Mouse (Mus musculus): ENCODE data around the gene Zfp983.
"Not testable (repeated sequence)": the region's sequence is repeated elsewhere in the genome, so short reads cannot be mapped to it uniquely, and the experiment has no call there.

Zfp983 gene

GRCm38 (mm10) chr17:21650364-21650907 is at the start of gene Zfp983:
Zfp983 (plus strand) TSS chr17:21650624.
- DNase-seq (ENCODE audit: low read depth) = peak; percentile 97

- no peak for DNase-seq (ENCODE audit: low read depth)
Measured at GRCm38 (mm10) chr17:21616356-21616755, 34.1 kb upstream of the Zfp983 start.

GRCm38 (mm10) chr17:21617352-21617751 is 33.1 kb upstream of the Zfp983 start:
- DNase-seq (ENCODE audit: low read depth) = peak; percentile 51

- no peak for DNase-seq (ENCODE audit: low read depth)
Measured at GRCm38 (mm10) chr17:21623647-21624046, 26.8 kb upstream of the Zfp983 start.

- not testable (repeated sequence) for DNase-seq (ENCODE audit: low read depth)
Measured at GRCm38 (mm10) chr17:21635758-21636157, 14.7 kb upstream of the Zfp983 start.

- no peak for DNase-seq (ENCODE audit: low read depth)
Measured at GRCm38 (mm10) chr17:21648791-21649190, 1.6 kb upstream of the Zfp983 start.

- peak; percentile 82 for DNase-seq (ENCODE audit: low read depth)
Measured at GRCm38 (mm10) chr17:21649936-21650335, 488 bp upstream of the Zfp983 start.

- DNase-seq (ENCODE audit: low read depth) = not testable (repeated sequence)
Measured at GRCm38 (mm10) chr17:21678826-21679225, 28.4 kb downstream of the Zfp983 start.

GRCm38 (mm10) chr17:21679273-21680018 is 29.0 kb downstream of the Zfp983 start:
- DNase-seq (ENCODE audit: low read depth) = peak; percentile 98

- not testable (repeated sequence) for DNase-seq (ENCODE audit: low read depth)
Measured at GRCm38 (mm10) chr17:21680019-21680376, 29.6 kb downstream of the Zfp983 start.

GRCm38 (mm10) chr17:21691560-21691959 is 41.1 kb downstream of the Zfp983 start, which contains the start of gene Gm10226:
Gm10226 (plus strand) TSS chr17:21691860.
- DNase-seq (ENCODE audit: low read depth) = no peak

GRCm38 (mm10) chr17:21693342-21693741 is 42.9 kb downstream of the Zfp983 start:
- DNase-seq (ENCODE audit: low read depth) = no peak

GRCm38 (mm10) chr17:21696073-21696472 is 45.6 kb downstream of the Zfp983 start:
- DNase-seq (ENCODE audit: low read depth) = no peak

GRCm38 (mm10) chr17:21702281-21703240 is 52.1 kb downstream of the Zfp983 start:
- no peak for DNase-seq (ENCODE audit: low read depth)

- DNase-seq (ENCODE audit: low read depth) = no peak
Measured at GRCm38 (mm10) chr17:21703414-21703813, 53.0 kb downstream of the Zfp983 start.

GRCm38 (mm10) chr17:21707343-21707996 is 57.0 kb downstream of the Zfp983 start, which contains the start of gene Zfp760:
Zfp760 (plus strand) TSS chr17:21707741.
- DNase-seq (ENCODE audit: low read depth) = peak; percentile 68

- DNase-seq (ENCODE audit: low read depth) = peak; percentile 9
Measured at GRCm38 (mm10) chr17:21708401-21708800, 58.0 kb downstream of the Zfp983 start.
